Mouse (Mus musculus) embryonic facial prominence, embryonic 12.5 days (tissue): ENCODE data around the gene Lhfpl3. TPM values are rescaled to one million over a fixed set of nuclear protein-coding genes. Genes with fewer than 3 reads are reported as not detected.

Source experiments
- ATAC-seq: fragments of 200-750 bp; cut with Nextera tagmentation; 2 replicates; pipeline ENCODE4 v1.8.0; 2017; ENCODE audit not compliant: insufficient number of reproducible peaks, insufficient read depth, low FRiP score, low TSS enrichment
- H3K27ac ChIP-seq: fragments of 300-500 bp; sonication (generic); 2 replicates; pipeline ENCODE4 v1.5.1; 2016; ENCODE audit warnings: mild to moderate bottlenecking
- H3K27me3 ChIP-seq: fragments of 300-500 bp; sonication (generic); 2 replicates; pipeline ENCODE4 v1.6.1; 2016; ENCODE audit warnings: mild to moderate bottlenecking, moderate library complexity
- H3K36me3 ChIP-seq: fragments of 300-500 bp; sonication (generic); 2 replicates; pipeline ENCODE4 v1.6.1; 2016; ENCODE audit warnings: mild to moderate bottlenecking
- H3K4me1 ChIP-seq: fragments of 300-500 bp; sonication (generic); 2 replicates; pipeline ENCODE4 v1.6.1; 2016
- H3K4me2 ChIP-seq: fragments of 300-500 bp; sonication (generic); replicated peaks from 2 replicates; pipeline ENCODE4 v1.6.1; 2016; ENCODE audit warnings: mild to moderate bottlenecking, moderate library complexity
- H3K4me3 ChIP-seq: fragments of 300-500 bp; sonication (generic); 2 replicates; pipeline ENCODE4 v1.5.1; 2016; ENCODE audit warnings: mild to moderate bottlenecking
- H3K9ac ChIP-seq: fragments of 300-500 bp; sonication (generic); 2 replicates; pipeline ENCODE4 v1.6.1; 2016; ENCODE audit warnings: mild to moderate bottlenecking, moderate library complexity
- H3K9me3 ChIP-seq: fragments of 300-500 bp; sonication (generic); 2 replicates; pipeline ENCODE4 v1.6.1; 2016; ENCODE audit warnings: mild to moderate bottlenecking, moderate library complexity
- WGBS: fragments of 180-500 bp; shearing (Covaris S2); methylation state at CpG from one replicate; pipeline ENCODE4 v1.1.7; 2016; 5-methylcytosine and 5-hydroxymethylcytosine counted together
- polyA plus RNA-seq: library from polyadenylated mRNA; unstranded; fragments of >200 nt; fragmentation: Nextera tagmentation; extraction: Ambion mirVana; gene quantifications from 2 replicates; pipeline ENCODE4 v1.2.1, GENCODE M21; 2016

Gene Lhfpl3
- polyA plus RNA-seq, 1 experiment from 2014 or later: 1.4 TPM

DNA sequence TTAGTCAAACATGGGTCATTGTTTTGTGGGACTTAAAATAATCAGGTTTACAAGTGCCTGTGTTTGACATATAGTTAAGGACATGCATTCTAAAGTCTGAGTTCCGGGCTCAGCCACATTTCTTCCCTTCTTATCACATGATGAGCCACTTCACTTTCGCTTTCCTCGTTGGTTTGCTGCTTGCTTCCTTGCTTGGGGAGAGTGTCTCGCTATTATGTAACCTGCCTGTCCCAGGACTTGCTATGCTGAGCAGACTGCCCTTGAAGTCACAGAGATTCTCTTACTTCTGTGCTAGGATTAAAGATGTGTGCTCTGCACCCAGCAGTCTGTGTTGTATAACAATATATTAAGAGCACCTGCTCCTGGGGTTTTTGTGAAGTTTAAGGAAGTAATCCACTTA, 110.6 kb downstream of the Lhfpl3 start:
- Histone ChIP-seq H3K36me3 (no peaks in the 10 kb centered on the region), H3K4me2 (no peak overlapping the region), H3K4me1 (no peaks in the 10 kb centered on the region), H3K9ac (no peak overlapping the region), H3K27me3 (no peaks in the 10 kb centered on the region), H3K4me3 (no peak overlapping the region), H3K9me3 (no peaks in the 10 kb centered on the region), H3K27ac (no peak overlapping the region)
- ATAC-seq: no peak
- 78% methylated on average over 4 of the region's 4 CpGs for WGBS

GRCm38 (mm10) chr5:22861399-22861798, 115.5 kb downstream of the Lhfpl3 start:
- H3K4me2 ChIP-seq: no peak overlapping the region
- 28% methylated on average over 1 of the region's 1 CpGs for WGBS
- no peaks in the 10 kb centered on the region for H3K9me3 ChIP-seq
- H3K4me3 ChIP-seq: no peak overlapping the region
- H3K4me1 ChIP-seq: no peaks in the 10 kb centered on the region
- no peaks in the 10 kb centered on the region for H3K27me3 ChIP-seq
- ATAC-seq: no peak
- no peak overlapping the region for H3K9ac ChIP-seq
- H3K36me3 ChIP-seq: no peaks in the 10 kb centered on the region
- no peak overlapping the region for H3K27ac ChIP-seq

- H3K4me3 ChIP-seq: no peak overlapping the region
- 80% methylated on average over 5 of the region's 5 CpGs for WGBS
- no peak overlapping the region for H3K9ac ChIP-seq
- H3K27me3 ChIP-seq: no peaks in the 10 kb centered on the region
- H3K27ac ChIP-seq: no peak overlapping the region
- no peaks in the 10 kb centered on the region for H3K4me1 ChIP-seq
- H3K36me3 ChIP-seq: no peaks in the 10 kb centered on the region
- no peak for ATAC-seq
- H3K4me2 ChIP-seq: no peak overlapping the region
- H3K9me3 ChIP-seq: no peaks in the 10 kb centered on the region
Observed at GRCm38 (mm10) chr5:22869031-22869430, 123.2 kb downstream of the Lhfpl3 start.

DNA sequence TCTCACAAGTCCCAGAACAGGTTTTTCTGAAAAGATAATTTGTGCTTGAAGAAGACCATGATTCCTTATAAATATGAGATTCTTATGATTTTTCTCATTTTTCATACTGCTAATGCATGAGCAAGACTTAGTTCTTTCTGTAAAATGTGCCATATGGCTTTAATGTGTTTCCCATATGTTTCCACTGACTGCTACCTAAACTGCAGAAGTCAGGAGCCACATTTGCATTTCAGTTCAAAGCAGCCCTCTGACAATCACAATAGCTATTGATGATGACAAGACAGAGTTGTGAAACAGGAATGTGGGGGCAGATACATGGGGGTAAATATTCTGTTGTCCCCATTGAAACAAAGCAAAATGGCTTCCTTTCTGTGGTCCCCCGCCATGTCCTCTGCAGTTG, 126.6 kb downstream of the Lhfpl3 start:
- Histone ChIP-seq H3K4me3 (no peak overlapping the region), H3K27me3 (no peaks in the 10 kb centered on the region), H3K4me1 (no peaks in the 10 kb centered on the region), H3K27ac (no peak overlapping the region), H3K9ac (no peak overlapping the region), H3K4me2 (no peak overlapping the region), H3K9me3 (no peaks in the 10 kb centered on the region), H3K36me3 (no peaks in the 10 kb centered on the region)
- no peak for ATAC-seq
- 71% methylated on average over 1 of the region's 1 CpGs for WGBS

DNA sequence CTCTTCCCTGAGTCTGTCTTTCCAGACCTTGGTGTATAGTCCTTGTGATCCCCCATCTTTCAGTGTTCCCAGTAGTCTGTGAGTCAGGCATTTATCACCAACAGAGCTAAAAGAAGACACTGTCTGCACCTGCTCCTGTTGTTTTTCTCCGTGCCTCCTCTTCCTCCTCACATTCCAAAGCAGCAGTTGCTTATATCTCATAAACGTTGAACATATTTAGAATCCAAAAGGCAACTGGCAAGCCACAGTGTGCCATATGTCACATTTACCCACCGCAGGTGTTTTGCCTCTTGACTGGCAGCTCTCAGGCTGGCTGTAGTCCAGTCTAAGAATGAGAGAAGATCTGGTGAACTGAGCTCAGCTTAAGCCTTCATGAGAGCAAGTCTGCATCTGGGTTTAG, 142.5 kb downstream of the Lhfpl3 start:
- no peak overlapping the region for H3K27ac ChIP-seq
- H3K4me2 ChIP-seq: no peak overlapping the region
- WGBS: 80% methylated on average over 3 of the region's 3 CpGs
- no peak overlapping the region for H3K9ac ChIP-seq
- no peak overlapping the region for H3K4me3 ChIP-seq
- no peaks in the 10 kb centered on the region for H3K27me3 ChIP-seq
- H3K4me1 ChIP-seq: no peaks in the 10 kb centered on the region
- no peaks in the 10 kb centered on the region for H3K9me3 ChIP-seq
- H3K36me3 ChIP-seq: no peaks in the 10 kb centered on the region
- ATAC-seq: no peak

- H3K4me1 ChIP-seq: no peaks in the 10 kb centered on the region
- H3K4me2 ChIP-seq: no peak overlapping the region
- H3K4me3 ChIP-seq: no peak overlapping the region
- ATAC-seq: no peak
- H3K9me3 ChIP-seq: no peaks in the 10 kb centered on the region
- H3K27ac ChIP-seq: no peak overlapping the region
- H3K27me3 ChIP-seq: no peaks in the 10 kb centered on the region
- no peak overlapping the region for H3K9ac ChIP-seq
- 83% methylated on average over 4 of the region's 4 CpGs for WGBS
- H3K36me3 ChIP-seq: no peaks in the 10 kb centered on the region
Observed at GRCm38 (mm10) chr5:22889481-22889880, 143.6 kb downstream of the Lhfpl3 start.

DNA sequence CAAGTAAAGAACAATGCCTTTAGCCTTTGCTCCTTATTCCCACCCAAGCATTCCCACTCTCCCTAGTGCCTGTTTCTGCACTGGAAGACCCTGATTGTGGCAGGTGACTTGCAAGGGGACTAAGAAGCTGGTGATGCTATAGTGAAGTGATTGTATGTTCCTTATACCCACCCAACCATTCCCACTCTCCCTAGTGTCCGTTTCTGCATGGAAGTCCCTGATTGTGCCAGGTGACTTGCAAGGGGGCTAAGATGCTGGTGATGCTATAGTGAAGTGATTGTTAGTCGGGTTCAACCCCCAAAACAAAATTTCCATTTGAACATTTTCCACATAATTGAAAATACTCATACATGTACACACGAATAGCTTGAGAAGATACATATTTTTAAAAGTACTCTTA, 151.4 kb downstream of the Lhfpl3 start:
- Histone ChIP-seq H3K4me3 (no peak overlapping the region), H3K27ac (no peak overlapping the region), H3K27me3 (no peaks in the 10 kb centered on the region), H3K9me3 (no peaks in the 10 kb centered on the region), H3K4me1 (no peaks in the 10 kb centered on the region), H3K4me2 (no peak overlapping the region), H3K9ac (no peak overlapping the region), H3K36me3 (no peaks in the 10 kb centered on the region)
- 87% methylated on average over 3 of the region's 3 CpGs for WGBS
- no peak for ATAC-seq

GRCm38 (mm10) chr5:22897656-22898289, 151.9 kb downstream of the Lhfpl3 start:
- 73% methylated on average over 7 of the region's 7 CpGs for WGBS
- H3K27me3 ChIP-seq: no peaks in the 10 kb centered on the region

GRCm38 (mm10) chr5:22898593-22898992, 152.7 kb downstream of the Lhfpl3 start:
- Histone ChIP-seq H3K9ac (no peak overlapping the region), H3K36me3 (no peaks in the 10 kb centered on the region), H3K27me3 (no peaks in the 10 kb centered on the region), H3K9me3 (no peaks in the 10 kb centered on the region), H3K4me3 (no peak overlapping the region), H3K27ac (no peak overlapping the region), H3K4me1 (no peaks in the 10 kb centered on the region), H3K4me2 (no peak overlapping the region)
- ATAC-seq: no peak
- WGBS: 76% methylated on average over 2 of the region's 2 CpGs

More at GRCm38 (mm10) chr5:22897656-22898289, 151.9 kb downstream of the Lhfpl3 start:
- no peak for ATAC-seq
- H3K4me3 ChIP-seq: no peak overlapping the region
- no peak overlapping the region for H3K27ac ChIP-seq
- no peak overlapping the region for H3K9ac ChIP-seq
- H3K36me3 ChIP-seq: no peaks in the 10 kb centered on the region
- H3K4me1 ChIP-seq: no peaks in the 10 kb centered on the region
- no peaks in the 10 kb centered on the region for H3K9me3 ChIP-seq
- no peak overlapping the region for H3K4me2 ChIP-seq

DNA sequence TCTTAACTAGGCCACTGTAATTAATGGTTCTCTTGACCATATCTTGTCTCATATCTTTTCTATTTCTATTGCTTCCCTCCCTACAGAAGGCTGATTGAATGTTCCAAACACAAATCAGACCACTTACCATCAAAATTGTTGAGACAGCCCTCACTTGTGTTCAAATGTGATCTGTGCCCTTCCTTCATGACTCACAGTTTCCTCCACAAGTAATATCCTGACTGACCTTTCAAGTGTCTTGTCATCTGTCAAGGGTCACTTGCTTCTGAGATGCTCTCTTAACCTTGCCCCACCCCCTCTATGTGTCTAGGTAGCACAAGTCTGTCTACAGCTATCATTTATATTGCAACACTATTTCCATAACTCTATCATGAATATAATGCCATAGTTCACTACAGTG, 154.1 kb downstream of the Lhfpl3 start:
- Histone ChIP-seq H3K4me2 (no peak overlapping the region), H3K4me3 (no peak overlapping the region), H3K4me1 (no peaks in the 10 kb centered on the region), H3K9me3 (no peaks in the 10 kb centered on the region), H3K36me3 (no peaks in the 10 kb centered on the region), H3K27me3 (no peaks in the 10 kb centered on the region), H3K9ac (no peak overlapping the region), H3K27ac (no peak overlapping the region)
- ATAC-seq: no peak

- no peak for ATAC-seq
- Histone ChIP-seq H3K4me1 (no peaks in the 10 kb centered on the region), H3K27me3 (no peaks in the 10 kb centered on the region), H3K27ac (no peak overlapping the region), H3K4me3 (no peak overlapping the region), H3K36me3 (no peaks in the 10 kb centered on the region), H3K9me3 (no peaks in the 10 kb centered on the region), H3K9ac (no peak overlapping the region), H3K4me2 (no peak overlapping the region)
- 67% methylated on average over 1 of the region's 1 CpGs for WGBS
Observed at GRCm38 (mm10) chr5:22917197-22917596, 171.3 kb downstream of the Lhfpl3 start.

DNA sequence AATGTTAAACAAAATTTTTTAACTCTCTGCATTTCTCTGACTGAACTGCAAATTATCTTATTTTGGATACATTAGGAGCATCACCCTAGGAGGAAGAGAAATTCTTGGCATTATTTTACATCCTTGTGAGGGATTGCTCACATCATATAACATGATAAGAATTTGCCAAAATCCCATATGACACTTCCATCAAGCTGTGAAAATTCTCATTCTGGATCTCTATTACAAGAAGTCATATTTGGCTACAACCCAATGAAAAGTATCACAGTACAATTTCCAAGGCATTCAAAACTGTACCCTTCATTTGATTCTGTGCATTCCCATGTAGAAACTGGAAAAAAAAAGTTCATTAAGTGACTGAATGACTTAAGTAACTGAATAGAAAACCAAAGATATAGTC, 180.3 kb downstream of the Lhfpl3 start:
- H3K9ac ChIP-seq: no peak overlapping the region
- no peaks in the 10 kb centered on the region for H3K4me1 ChIP-seq
- ATAC-seq: no peak
- H3K27ac ChIP-seq: no peak overlapping the region
- no peak overlapping the region for H3K4me2 ChIP-seq
- H3K36me3 ChIP-seq: no peaks in the 10 kb centered on the region
- no peak overlapping the region for H3K4me3 ChIP-seq
- no peaks in the 10 kb centered on the region for H3K9me3 ChIP-seq
- no peaks in the 10 kb centered on the region for H3K27me3 ChIP-seq

GRCm38 (mm10) chr5:22928746-22929145, 182.9 kb downstream of the Lhfpl3 start:
- Histone ChIP-seq H3K4me2 (no peak overlapping the region), H3K4me3 (no peak overlapping the region), H3K9ac (no peak overlapping the region), H3K9me3 (no peaks in the 10 kb centered on the region), H3K27me3 (no peaks in the 10 kb centered on the region), H3K36me3 (no peaks in the 10 kb centered on the region), H3K4me1 (no peaks in the 10 kb centered on the region), H3K27ac (no peak overlapping the region)
- ATAC-seq: no peak
- WGBS: 20% methylated on average over 2 of the region's 2 CpGs
